Mouse (Mus musculus) heart, embryonic 15.5 days (tissue): Measurements from ENCODE around the gene Eif2b3. TPM values are rescaled to one million over a fixed set of nuclear protein-coding genes. Genes with fewer than 3 reads are reported as not detected.
A peak's percentile ranks its signal among the peaks of the same experiment; 100 is the strongest.

Experiments
- ATAC-seq: fragments of 200-750 bp; cut with Nextera tagmentation; replicated peaks from 2 replicates; pipeline ENCODE4 v1.8.0; 2017; ENCODE audit warnings: low read depth, moderate TSS enrichment; ENCODE audit not compliant: insufficient number of reproducible peaks, insufficient read depth, low FRiP score
- H3K27ac ChIP-seq: fragments of 300-500 bp; sonication (generic); 2 replicates; pipeline ENCODE4 v1.5.1; 2015; ENCODE audit warnings: mild to moderate bottlenecking, inconsistent platforms
- H3K27me3 ChIP-seq: fragments of 300-500 bp; sonication (generic); 2 replicates; pipeline ENCODE4 v1.6.1; 2015; ENCODE audit warnings: inconsistent platforms
- H3K36me3 ChIP-seq: fragments of 300-500 bp; sonication (generic); 2 replicates; pipeline ENCODE4 v1.6.1; 2015; ENCODE audit warnings: mild to moderate bottlenecking, inconsistent platforms
- H3K4me1 ChIP-seq: fragments of 300-500 bp; sonication (generic); replicated peaks from 2 replicates; pipeline ENCODE4 v1.6.1; 2015; ENCODE audit warnings: inconsistent platforms
- H3K4me2 ChIP-seq: fragments of 300-500 bp; sonication (generic); 2 replicates; pipeline ENCODE4 v1.6.1; 2015; ENCODE audit warnings: inconsistent platforms, mild to moderate bottlenecking, moderate library complexity
- H3K4me3 ChIP-seq: fragments of 300-500 bp; sonication (generic); 2 replicates; pipeline ENCODE4 v1.5.1; 2015; ENCODE audit warnings: mild to moderate bottlenecking, inconsistent platforms
- H3K9ac ChIP-seq: fragments of 300-500 bp; sonication (generic); 2 replicates; pipeline ENCODE4 v1.6.1; 2015; ENCODE audit warnings: mild to moderate bottlenecking, inconsistent platforms
- H3K9me3 ChIP-seq: fragments of 300-500 bp; sonication (generic); replicated peaks from 2 replicates; pipeline ENCODE4 v1.6.1; 2016; ENCODE audit warnings: inconsistent platforms
- WGBS: fragments of 180-500 bp; shearing (Covaris S2); methylation state at CpG from one replicate; pipeline ENCODE4 v1.1.7; 2015; ENCODE audit warnings: mixed read lengths; 5-methylcytosine and 5-hydroxymethylcytosine counted together
- polyA plus RNA-seq: library from polyadenylated mRNA; unstranded; fragments of >200 nt; fragmentation: Nextera tagmentation; extraction: Ambion mirVana; gene quantifications from 2 replicates; pipeline ENCODE4 v1.2.1, GENCODE M21; 2015

Eif2b3 gene
- 19.8 and 24.6 TPM in 2 replicates for polyA plus RNA-seq

DNA sequence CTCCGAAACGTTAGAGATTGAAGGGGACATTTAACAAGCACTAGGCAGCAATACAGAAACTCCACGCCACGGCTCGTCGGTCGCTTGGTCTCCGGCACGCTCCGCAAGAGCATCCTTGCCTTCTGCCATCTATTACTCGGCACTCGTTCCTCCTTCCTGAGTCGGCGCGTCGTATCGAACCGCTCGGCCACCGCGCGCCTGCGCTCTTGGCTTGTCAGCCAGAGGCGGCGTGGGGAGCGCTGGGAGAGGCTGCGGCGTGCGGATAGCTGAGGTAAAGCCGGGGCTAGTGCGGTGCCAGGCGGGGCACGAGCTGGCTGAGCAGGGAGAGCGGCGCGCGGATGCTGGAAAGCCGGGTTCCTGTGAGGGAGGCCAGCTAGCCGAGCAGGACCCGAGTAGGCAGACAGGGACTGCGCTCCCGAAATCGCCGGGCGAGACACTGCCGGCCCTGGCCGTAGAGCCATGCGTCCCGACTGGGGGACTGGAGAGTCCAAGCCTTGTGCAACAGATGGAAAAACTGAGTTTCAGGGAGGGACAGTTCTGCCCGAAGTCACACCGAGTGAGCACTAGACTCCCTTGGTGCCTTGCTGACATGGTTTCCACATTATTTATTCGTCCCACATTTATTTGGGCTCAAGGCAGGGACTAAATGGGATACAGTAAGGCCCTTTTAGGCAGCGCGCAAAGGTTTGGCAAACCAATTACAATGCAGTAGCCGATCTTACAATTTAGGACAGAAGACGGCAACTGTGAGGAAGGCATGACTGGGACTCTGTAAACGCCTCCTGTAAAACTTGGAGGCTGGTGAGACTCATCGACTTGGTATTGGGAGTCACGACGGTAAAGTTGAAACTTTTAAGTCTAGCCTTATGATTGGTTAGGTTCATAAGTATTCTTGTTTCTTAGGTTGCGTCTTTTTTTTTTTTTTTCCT is at the start of gene Eif2b3:
Gene Eif2b3, plus strand, starts transcription at position 197 of the 929 bp plus-strand sequence.
- Histone ChIP-seq H3K36me3 (peaks cover 17% of the 10 kb centered on the region; the same call in 1 of the 2 replicates), H3K4me3 (peak within 1 kb of the TSS; percentile 84), H3K27me3 (no peaks in the 10 kb centered on the region), H3K4me1 (peaks cover 9% of the 10 kb centered on the region), H3K9me3 (no peaks in the 10 kb centered on the region), H3K27ac (no peak within 1 kb of the TSS), H3K4me2 (peak within 1 kb of the TSS; percentile 72), H3K9ac (peak within 1 kb of the TSS; percentile 84)
- ATAC-seq, result peak; percentile 95
- WGBS, result under 1% methylated on average over 61 of the region's 61 CpGs

- Histone ChIP-seq H3K4me1 (no peaks in the 10 kb centered on the region), H3K9me3 (no peaks in the 10 kb centered on the region)
Observed at GRCm38 (mm10) chr4:116976503-116976902, 42.7 kb upstream of the Eif2b3 start.

GRCm38 (mm10) chr4:116985681-116986080 is 33.5 kb upstream of the Eif2b3 start:
- H3K4me3 ChIP-seq, result no peak overlapping the region
- H3K27ac ChIP-seq, result no peak overlapping the region
- no peaks in the 10 kb centered on the region for H3K9me3 ChIP-seq
- WGBS, result 75% methylated on average over 7 of the region's 7 CpGs
- H3K9ac ChIP-seq, result no peak overlapping the region
- peaks cover 5% of the 10 kb centered on the region; the same call in 1 of the 2 replicates for H3K36me3 ChIP-seq
- no peak overlapping the region for H3K4me2 ChIP-seq
- ATAC-seq, result no peak
- 0 out of 2 replicates have a peak, but pooled peaks cover 3% of the 10 kb centered on the region for H3K4me1 ChIP-seq
- no peaks in the 10 kb centered on the region for H3K27me3 ChIP-seq

More at GRCm38 (mm10) chr4:116976503-116976902, 42.7 kb upstream of the Eif2b3 start:
- H3K4me2 ChIP-seq, result no peak overlapping the region
- H3K27me3 ChIP-seq, result no peaks in the 10 kb centered on the region
- H3K27ac ChIP-seq, result no peak overlapping the region
- no peak overlapping the region for H3K9ac ChIP-seq
- no peak for ATAC-seq
- H3K36me3 ChIP-seq, result no peaks in the 10 kb centered on the region
- 67% methylated on average over 2 of the region's 2 CpGs for WGBS
- no peak overlapping the region for H3K4me3 ChIP-seq

DNA sequence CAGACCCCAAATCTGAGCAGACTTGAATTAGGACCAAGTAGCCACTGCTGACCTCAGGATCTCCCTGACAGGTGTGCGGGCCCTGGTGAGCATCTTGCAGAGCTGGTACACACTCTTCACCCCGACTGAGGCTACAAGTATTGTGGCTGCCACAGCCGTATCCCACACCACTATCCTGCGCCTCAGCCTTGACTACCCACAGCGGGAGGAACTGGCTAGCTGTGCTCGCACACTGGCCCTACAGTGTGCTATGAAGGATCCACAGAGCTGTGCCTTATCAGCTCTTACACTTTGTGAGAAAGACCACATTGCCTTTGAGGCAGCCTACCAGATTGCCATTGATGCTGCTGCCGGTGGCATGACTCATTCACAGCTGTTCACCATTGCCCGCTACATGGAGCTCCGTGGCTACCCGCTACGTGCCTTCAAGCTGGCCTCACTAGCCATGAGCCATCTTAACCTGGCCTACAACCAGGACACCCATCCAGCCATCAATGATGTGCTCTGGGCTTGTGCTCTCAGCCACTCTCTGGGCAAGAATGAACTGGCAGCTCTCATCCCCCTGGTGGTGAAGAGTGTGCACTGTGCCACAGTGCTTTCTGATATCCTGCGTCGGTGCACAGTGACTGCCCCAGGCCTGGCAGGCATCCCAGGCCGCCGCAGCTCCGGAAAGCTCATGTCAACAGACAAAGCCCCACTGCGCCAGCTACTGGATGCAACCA is 32.6 kb upstream of the Eif2b3 start:
- no peak overlapping the region for H3K9ac ChIP-seq
- 54% methylated on average over 17 of the region's 17 CpGs for WGBS
- no peak overlapping the region for H3K4me2 ChIP-seq
- H3K9me3 ChIP-seq, result no peaks in the 10 kb centered on the region
- no peak overlapping the region for H3K27ac ChIP-seq
- H3K4me1 ChIP-seq, result 0 out of 2 replicates have a peak, but pooled peaks cover 3% of the 10 kb centered on the region
- H3K36me3 ChIP-seq, result peaks cover 11% of the 10 kb centered on the region; the same call in 1 of the 2 replicates
- no peak overlapping the region for H3K4me3 ChIP-seq
- ATAC-seq, result peak; percentile 74
- no peaks in the 10 kb centered on the region for H3K27me3 ChIP-seq

- no peak for ATAC-seq
- Histone ChIP-seq H3K27ac (no peak overlapping the region), H3K4me2 (no peak overlapping the region), H3K4me1 (0 out of 2 replicates have a peak, but pooled peaks cover 3% of the 10 kb centered on the region), H3K9ac (no peak overlapping the region), H3K4me3 (no peak overlapping the region), H3K36me3 (peaks cover 11% of the 10 kb centered on the region; the same call in 1 of the 2 replicates), H3K27me3 (no peaks in the 10 kb centered on the region), H3K9me3 (no peaks in the 10 kb centered on the region)
- 64% methylated on average over 5 of the region's 5 CpGs for WGBS
Observed at GRCm38 (mm10) chr4:116987122-116987456, 32.1 kb upstream of the Eif2b3 start.

- no peak overlapping the region for H3K9ac ChIP-seq
- ATAC-seq, result no peak
- H3K9me3 ChIP-seq, result no peaks in the 10 kb centered on the region
- no peak overlapping the region for H3K27ac ChIP-seq
- H3K36me3 ChIP-seq, result peaks cover 11% of the 10 kb centered on the region; the same call in 1 of the 2 replicates
- H3K27me3 ChIP-seq, result no peaks in the 10 kb centered on the region
- H3K4me3 ChIP-seq, result no peak overlapping the region
- peaks cover 15% of the 10 kb centered on the region for H3K4me1 ChIP-seq
- WGBS, result 71% methylated on average over 6 of the region's 6 CpGs
- no peak overlapping the region for H3K4me2 ChIP-seq
Observed at GRCm38 (mm10) chr4:116989731-116990130, 29.5 kb upstream of the Eif2b3 start.

- H3K4me3 ChIP-seq, result no peak overlapping the region
- H3K4me1 ChIP-seq, result peaks cover 26% of the 10 kb centered on the region
- no peaks in the 10 kb centered on the region for H3K9me3 ChIP-seq
- no peaks in the 10 kb centered on the region for H3K27me3 ChIP-seq
- no peak overlapping the region for H3K4me2 ChIP-seq
- no peak overlapping the region for H3K27ac ChIP-seq
- ATAC-seq, result no peak
- peaks cover 11% of the 10 kb centered on the region; the same call in 1 of the 2 replicates for H3K36me3 ChIP-seq
- WGBS, result 9% methylated on average over 7 of the region's 7 CpGs
- no peak overlapping the region for H3K9ac ChIP-seq
Observed at GRCm38 (mm10) chr4:116991366-116991765, 27.8 kb upstream of the Eif2b3 start.

DNA sequence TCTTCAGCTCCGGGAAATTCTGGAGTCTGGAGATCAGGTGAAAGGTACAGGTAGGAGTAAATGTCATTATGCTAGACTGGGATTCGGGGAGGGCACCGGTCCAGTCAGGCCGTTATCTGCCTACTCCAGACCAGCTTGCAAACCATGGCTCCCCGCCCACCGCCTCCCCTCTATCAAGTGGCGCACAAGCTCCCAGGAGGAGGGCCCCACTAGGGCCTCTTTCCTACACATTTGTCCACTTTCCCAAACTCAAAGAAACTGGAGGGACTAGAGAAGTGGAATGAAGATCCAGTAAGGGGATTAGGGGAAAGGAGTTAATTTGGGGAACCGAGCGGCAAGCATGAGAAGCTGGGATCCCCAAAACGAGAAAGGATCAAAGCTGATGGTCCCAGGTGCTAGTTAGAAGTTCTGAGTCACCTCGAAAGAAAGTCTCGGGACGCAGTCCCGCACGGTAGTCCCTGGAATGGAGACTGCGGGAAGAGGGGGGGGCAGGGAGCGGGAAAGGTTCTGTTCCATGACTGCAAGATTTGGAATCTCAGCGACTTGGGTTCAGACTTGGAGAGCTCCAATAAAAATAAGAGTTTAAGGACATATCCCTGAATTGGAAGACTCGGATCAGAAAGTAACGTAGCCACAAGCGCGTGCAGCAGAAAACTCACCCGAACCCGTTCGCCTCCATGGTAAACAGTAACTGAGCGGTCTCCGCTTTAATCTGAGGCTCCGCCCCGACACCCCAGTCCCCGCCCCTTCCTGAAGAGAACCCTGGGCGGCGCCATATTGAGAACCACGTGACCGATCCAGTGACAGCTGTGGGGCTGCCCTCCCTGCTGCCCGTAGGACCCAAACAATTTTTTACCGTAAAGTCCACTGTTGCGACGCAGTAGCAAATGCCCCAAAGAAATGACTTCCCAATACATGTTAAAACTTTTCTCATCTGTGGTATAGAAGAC is 25.3 kb upstream of the Eif2b3 start, which contains the start of gene Urod:
Gene Urod, minus strand, starts transcription at position 742 of the 950 bp plus-strand sequence.
- H3K27ac ChIP-seq, result peak within 1 kb of the TSS; percentile 79
- H3K27me3 ChIP-seq, result no peaks in the 10 kb centered on the region
- peaks cover 23% of the 10 kb centered on the region for H3K4me1 ChIP-seq
- peak within 1 kb of the TSS; percentile 97 for H3K4me3 ChIP-seq
- peak within 1 kb of the TSS; percentile 86 for H3K9ac ChIP-seq
- under 1% methylated on average over 38 of the region's 38 CpGs for WGBS
- peak; percentile 89 for ATAC-seq
- H3K9me3 ChIP-seq, result no peaks in the 10 kb centered on the region
- peaks cover 16% of the 10 kb centered on the region for H3K36me3 ChIP-seq
- peak within 1 kb of the TSS; percentile 97 for H3K4me2 ChIP-seq

- Histone ChIP-seq H3K27ac (peak within 1 kb of the TSS; percentile 79), H3K9ac (peak within 1 kb of the TSS; percentile 86), H3K9me3 (no peaks in the 10 kb centered on the region), H3K27me3 (no peaks in the 10 kb centered on the region), H3K36me3 (peaks cover 16% of the 10 kb centered on the region), H3K4me1 (peaks cover 23% of the 10 kb centered on the region), H3K4me3 (peak within 1 kb of the TSS; percentile 97), H3K4me2 (peak within 1 kb of the TSS; percentile 97)
- ATAC-seq, result peak; percentile 63
- under 1% methylated on average over 58 of the region's 58 CpGs for WGBS
Observed at GRCm38 (mm10) chr4:116995131-116995797, 23.9 kb upstream of the Eif2b3 start, which contains the start of gene Hectd3. Gene Hectd3 (plus strand): TSS chr4:116995317.

DNA sequence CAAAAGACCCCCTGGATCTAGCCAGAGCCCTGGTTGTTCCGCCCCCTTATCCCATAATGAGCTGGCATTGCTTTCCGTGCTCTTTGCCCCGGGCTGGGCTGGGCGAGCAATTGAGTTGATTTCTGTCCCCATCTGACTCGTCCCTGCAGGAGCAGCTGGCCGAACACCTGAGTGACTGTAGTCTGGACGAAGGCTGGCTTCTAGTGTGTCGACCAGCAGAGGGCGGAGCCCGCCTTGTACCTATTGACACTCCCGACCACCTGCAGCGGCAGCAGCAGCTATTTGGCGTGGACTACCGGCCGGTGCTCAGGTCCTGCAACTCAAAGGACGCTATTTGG is 23.4 kb upstream of the Eif2b3 start:
- H3K36me3 ChIP-seq, result peaks cover 17% of the 10 kb centered on the region
- H3K9ac ChIP-seq, result peak overlapping the region; percentile 86
- peak overlapping the region; percentile 79 for H3K27ac ChIP-seq
- peak overlapping the region; percentile 97 for H3K4me2 ChIP-seq
- H3K4me3 ChIP-seq, result peak overlapping the region; percentile 97
- ATAC-seq, result 0 out of 2 replicates have a peak, but pooled peaks have one; percentile 17
- H3K4me1 ChIP-seq, result peaks cover 23% of the 10 kb centered on the region
- H3K9me3 ChIP-seq, result no peaks in the 10 kb centered on the region
- under 1% methylated on average over 16 of the region's 16 CpGs for WGBS
- H3K27me3 ChIP-seq, result no peaks in the 10 kb centered on the region
